Mouse (Mus musculus): Measurements from ENCODE around the gene 4931406P16Rik. TPM values are rescaled to one million over a fixed set of nuclear protein-coding genes. Genes with fewer than 3 reads are reported as not detected.

Gene 4931406P16Rik
- polyA plus RNA-seq, 1 experiment: 17.6 TPM

GRCm38 (mm10) chr7:34235602-34236001, 77.7 kb downstream of the 4931406P16Rik start:
- Histone ChIP-seq H3K36me3 (ENCODE audit: control insufficient read depth, insufficient read depth, low read length) (peaks cover 3% of the 10 kb centered on the region), H3K4me1 (ENCODE audit: control insufficient read depth, insufficient read depth, low read length) (peaks cover 10% of the 10 kb centered on the region), H3K27me3 (ENCODE audit: control insufficient read depth, insufficient read depth, low read length) (no peaks in the 10 kb centered on the region), H3K4me3 (ENCODE audit: control insufficient read depth, low read depth, low read length) (no peak overlapping the region), H3K27ac (ENCODE audit: control insufficient read depth, insufficient read depth, low read depth, low read length) (no peak overlapping the region)
- no peak for TF ChIP-seq POLR2A (IDR thresholded peaks at IDR 0.05; ENCODE audit: control insufficient read depth, low read depth, low read length)
- TF ChIP-seq CTCF (IDR thresholded peaks at IDR 0.05; ENCODE audit: control insufficient read depth, insufficient read depth, insufficient replicate concordance, low read depth, low read length): no peak

DNA sequence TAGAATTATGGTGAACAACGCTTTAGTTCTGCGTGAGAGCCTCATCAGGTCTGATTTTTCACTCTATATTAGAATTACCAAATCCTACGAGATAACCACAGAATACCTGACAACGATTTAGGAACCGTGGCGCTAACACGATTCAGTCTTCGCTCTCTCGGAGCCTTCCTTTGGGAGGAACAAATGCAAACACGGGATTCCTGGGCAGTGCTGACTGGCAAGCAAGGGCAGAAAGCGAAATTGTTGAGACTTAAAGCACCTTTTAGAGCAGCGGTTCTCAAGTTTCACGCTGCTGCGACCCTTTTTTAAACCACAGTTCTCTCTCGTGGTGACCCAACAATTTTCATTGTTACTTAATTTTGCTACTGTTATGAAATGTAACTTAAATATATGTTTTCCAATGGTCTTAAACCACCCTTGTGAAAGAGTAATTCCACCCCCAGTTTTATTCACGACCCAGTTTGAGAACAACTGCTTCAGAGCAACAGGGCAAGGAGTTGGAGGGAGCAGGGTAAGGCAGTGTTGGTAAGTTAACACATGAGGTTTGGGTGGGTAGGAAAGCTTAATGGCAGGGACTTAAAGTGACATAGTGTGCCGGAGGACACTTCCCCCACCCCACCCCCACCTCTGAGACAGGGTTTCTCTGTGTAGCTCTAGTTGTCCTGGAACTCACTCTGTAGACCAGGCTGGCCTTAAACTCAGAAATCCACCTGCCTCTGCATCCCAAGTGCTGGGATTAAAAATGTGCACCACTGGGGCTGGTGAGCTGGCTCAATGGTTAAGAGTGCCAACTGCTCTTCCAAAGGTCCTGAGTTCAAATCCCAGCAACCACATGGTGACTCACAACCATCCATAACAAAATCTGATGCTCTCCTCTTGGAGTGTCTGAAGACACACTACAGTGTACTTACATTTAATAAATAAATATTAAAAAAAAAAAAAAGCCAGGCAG, 78.5 kb downstream of the 4931406P16Rik start:
- Histone ChIP-seq H3K4me3 (ENCODE audit: control insufficient read depth, low read depth, low read length) (peak overlapping the region; percentile 81), H3K27ac (ENCODE audit: control insufficient read depth, insufficient read depth, low read depth, low read length) (peak overlapping the region; percentile 75), H3K36me3 (ENCODE audit: control insufficient read depth, insufficient read depth, low read length) (no peaks in the 10 kb centered on the region; the same call in 1 of the 2 replicates), H3K4me1 (ENCODE audit: control insufficient read depth, insufficient read depth, low read length) (peaks cover 10% of the 10 kb centered on the region), H3K27me3 (ENCODE audit: control insufficient read depth, insufficient read depth, low read length) (no peaks in the 10 kb centered on the region)
- TF ChIP-seq CTCF (IDR thresholded peaks at IDR 0.05; ENCODE audit: control insufficient read depth, insufficient read depth, insufficient replicate concordance, low read depth, low read length) (no peak), POLR2A (IDR thresholded peaks at IDR 0.05; ENCODE audit: control insufficient read depth, low read depth, low read length) (no peak)

DNA sequence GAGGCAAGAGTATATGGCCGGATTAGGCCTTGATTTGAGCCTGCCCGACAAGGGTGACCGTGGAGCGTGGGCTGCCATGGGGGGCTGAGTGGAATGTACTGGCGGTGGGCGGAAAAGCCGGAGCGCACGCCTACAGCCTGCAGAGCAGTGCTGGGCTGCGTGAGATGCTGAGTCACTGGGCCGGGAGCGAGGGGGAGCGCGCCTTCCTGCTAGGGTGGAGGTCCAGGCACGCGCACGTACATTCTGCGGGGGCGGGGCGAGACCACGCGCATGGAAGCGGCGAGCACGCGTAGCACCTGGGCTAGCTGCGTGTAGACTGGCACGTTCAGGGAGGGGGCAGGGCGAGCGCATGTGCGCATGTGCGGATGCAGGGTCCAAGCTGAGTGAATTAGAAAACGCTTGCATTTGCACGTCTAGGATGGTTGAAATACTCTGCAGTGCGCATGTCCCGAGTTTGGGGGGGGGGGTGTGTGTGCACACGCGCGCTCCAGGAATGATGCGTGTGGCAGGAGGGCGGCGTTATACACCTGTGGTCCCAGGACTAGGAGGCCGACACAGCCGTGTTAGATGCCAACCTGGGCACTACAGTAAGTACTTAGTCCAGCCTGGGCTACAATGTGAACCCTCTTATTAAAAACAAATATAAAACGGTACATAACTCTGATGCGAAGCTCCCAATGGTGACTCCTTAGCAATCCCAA, 79.3 kb downstream of the 4931406P16Rik start:
- Histone ChIP-seq H3K4me3 (ENCODE audit: control insufficient read depth, low read depth, low read length) (peak overlapping the region; percentile 81), H3K27ac (ENCODE audit: control insufficient read depth, insufficient read depth, low read depth, low read length) (peak overlapping the region; percentile 90), H3K4me1 (ENCODE audit: control insufficient read depth, insufficient read depth, low read length) (peaks cover 15% of the 10 kb centered on the region), H3K36me3 (ENCODE audit: control insufficient read depth, insufficient read depth, low read length) (no peaks in the 10 kb centered on the region), H3K27me3 (ENCODE audit: control insufficient read depth, insufficient read depth, low read length) (no peaks in the 10 kb centered on the region)
- TF ChIP-seq CTCF (IDR thresholded peaks at IDR 0.05; ENCODE audit: control insufficient read depth, insufficient read depth, insufficient replicate concordance, low read depth, low read length) (no peak; the same call in 1 of the 2 replicates), POLR2A (IDR thresholded peaks at IDR 0.05; ENCODE audit: control insufficient read depth, low read depth, low read length) (peak; percentile 81)

GRCm38 (mm10) chr7:34232785-34233725, 80.3 kb downstream of the 4931406P16Rik start:
- Histone ChIP-seq H3K4me3 (ENCODE audit: control insufficient read depth, low read depth, low read length) (peak overlapping the region; percentile 81), H3K36me3 (ENCODE audit: control insufficient read depth, insufficient read depth, low read length) (no peaks in the 10 kb centered on the region), H3K4me1 (ENCODE audit: control insufficient read depth, insufficient read depth, low read length) (peaks cover 15% of the 10 kb centered on the region), H3K27ac (ENCODE audit: control insufficient read depth, insufficient read depth, low read depth, low read length) (peak overlapping the region; percentile 90), H3K27me3 (ENCODE audit: control insufficient read depth, insufficient read depth, low read length) (no peaks in the 10 kb centered on the region)
- TF ChIP-seq POLR2A (IDR thresholded peaks at IDR 0.05; ENCODE audit: control insufficient read depth, low read depth, low read length) (no peak), CTCF (IDR thresholded peaks at IDR 0.05; ENCODE audit: control insufficient read depth, insufficient read depth, insufficient replicate concordance, low read depth, low read length) (no peak)

- Histone ChIP-seq H3K27ac (ENCODE audit: control insufficient read depth, insufficient read depth, low read depth, low read length) (peak within 1 kb of the TSS; percentile 65), H3K36me3 (ENCODE audit: control insufficient read depth, insufficient read depth, low read length) (no peaks in the 10 kb centered on the region), H3K4me3 (ENCODE audit: control insufficient read depth, low read depth, low read length) (peak within 1 kb of the TSS; percentile 95), H3K27me3 (ENCODE audit: control insufficient read depth, insufficient read depth, low read length) (no peaks in the 10 kb centered on the region), H3K4me1 (ENCODE audit: control insufficient read depth, insufficient read depth, low read length) (peaks cover 15% of the 10 kb centered on the region)
- TF ChIP-seq POLR2A (IDR thresholded peaks at IDR 0.05; ENCODE audit: control insufficient read depth, low read depth, low read length): peak; percentile 84
- TF ChIP-seq CTCF (IDR thresholded peaks at IDR 0.05; ENCODE audit: control insufficient read depth, insufficient read depth, insufficient replicate concordance, low read depth, low read length): no peak
Observed at GRCm38 (mm10) chr7:34230116-34230515, 83.2 kb downstream of the 4931406P16Rik start, which contains the start of gene Gpi1. Gpi1 (minus strand) TSS chr7:34230336.

GRCm38 (mm10) chr7:34229691-34230111, 83.7 kb downstream of the 4931406P16Rik start:
- peak overlapping the region; percentile 95 for H3K4me3 ChIP-seq (ENCODE audit: control insufficient read depth, low read depth, low read length)
- peaks cover 12% of the 10 kb centered on the region for H3K4me1 ChIP-seq (ENCODE audit: control insufficient read depth, insufficient read depth, low read length)
- no peaks in the 10 kb centered on the region for H3K36me3 ChIP-seq (ENCODE audit: control insufficient read depth, insufficient read depth, low read length)
- TF ChIP-seq CTCF (IDR thresholded peaks at IDR 0.05; ENCODE audit: control insufficient read depth, insufficient read depth, insufficient replicate concordance, low read depth, low read length) (no peak), POLR2A (IDR thresholded peaks at IDR 0.05; ENCODE audit: control insufficient read depth, low read depth, low read length) (no peak)
- H3K27ac ChIP-seq (ENCODE audit: control insufficient read depth, insufficient read depth, low read depth, low read length): peak overlapping the region; percentile 65
- H3K27me3 ChIP-seq (ENCODE audit: control insufficient read depth, insufficient read depth, low read length): no peaks in the 10 kb centered on the region

Data from testis, adult 2 months (tissue).